Mouse (Mus musculus) stomach, postnatal 0 days (tissue): Measurements from ENCODE around the gene Ly86.

Experiments
- CTCF ChIP-seq: IDR thresholded peaks from 2 replicates; pipeline ENCODE4 v1.5.1; 2016; ENCODE audit warnings: antibody characterized with exemption, low read depth, mild to moderate bottlenecking, moderate library complexity
- EP300 ChIP-seq: optimal IDR thresholded peaks from 2 replicates; pipeline ENCODE3; 2016; ENCODE audit warnings: antibody characterized with exemption

- no peak for TF ChIP-seq EP300
- TF ChIP-seq CTCF, result no peak
Measured at GRCm38 (mm10) chr13:37310331-37310730, 34.7 kb upstream of the Ly86 start.
